Mouse (Mus musculus) testis, adult 2 months (tissue): ENCODE data around the gene Cyp1a2.

ENCODE experiments used
- CTCF ChIP-seq: fragments of 200-500 bp; IDR thresholded peaks from 2 replicates; pipeline ENCODE4 v1.5.1; 2012; ENCODE audit warnings: low read depth, mild to moderate bottlenecking, inconsistent platforms, low read length, moderate library complexity; ENCODE audit not compliant: control insufficient read depth, insufficient read depth, insufficient replicate concordance
- POLR2A ChIP-seq: fragments of 200-500 bp; IDR thresholded peaks from 2 replicates; pipeline ENCODE4 v1.6.1; 2012; ENCODE audit warnings: low read depth, mild to moderate bottlenecking, inconsistent platforms, low read length, moderate library complexity; ENCODE audit not compliant: control insufficient read depth

GRCm38 (mm10) chr9:57698466-57699150, 15.1 kb upstream of the Cyp1a2 start:
- TF ChIP-seq CTCF (no peak), POLR2A (no peak)
